Mouse (Mus musculus): ENCODE data around the gene Hoxa11. TPM values are rescaled to one million over a fixed set of nuclear protein-coding genes. Genes with fewer than 3 reads are reported as not detected.

Hoxa11 gene
- polyA plus RNA-seq, 1 experiment from 2014 or later: not detected

DNA sequence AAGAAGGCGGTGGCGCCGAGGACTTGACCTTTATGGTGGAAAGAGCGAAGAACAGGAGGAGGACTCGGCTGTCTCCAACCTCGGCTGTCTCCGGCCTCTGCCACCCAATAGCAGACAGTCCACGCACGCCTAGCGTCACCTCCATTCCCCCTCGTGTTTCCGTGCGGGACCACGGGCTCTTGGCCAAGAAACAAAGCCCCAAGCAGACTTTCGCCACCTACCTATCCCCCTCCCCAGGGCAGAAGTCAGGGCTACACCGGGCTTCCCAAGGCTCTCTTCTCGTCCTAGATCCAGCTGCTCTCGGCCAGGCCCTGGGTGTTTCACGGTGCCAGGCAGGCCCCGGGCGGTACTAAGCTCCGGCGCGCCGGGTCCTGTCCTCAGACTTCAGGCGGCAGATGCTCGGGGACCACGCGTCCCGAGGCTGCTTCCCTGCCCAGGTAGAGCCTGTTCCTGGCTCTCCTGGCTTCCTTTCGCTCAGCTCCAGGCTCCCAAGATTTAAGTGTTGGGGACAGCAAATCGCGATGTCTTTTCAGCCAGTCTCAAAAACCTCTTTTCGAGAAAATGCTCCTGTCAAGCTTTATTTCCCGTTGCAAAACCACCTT lies 7.3 kb upstream of the Hoxa11 start:
- WGBS: 1% methylated on average over 35 of the region's 35 CpGs
- Histone ChIP-seq H3K9ac (no peak overlapping the region), H3K27ac (no peak overlapping the region), H3K36me3 (no peaks in the 10 kb centered on the region), H3K27me3 (peaks cover 93% of the 10 kb centered on the region), H3K4me3 (no peak overlapping the region; the same call in 1 of the 2 replicates), H3K4me2 (no peak overlapping the region), H3K4me1 (replicated peaks) (peaks cover 10% of the 10 kb centered on the region; the same call in 1 of the 2 replicates), H3K9me3 (replicated peaks) (no peaks in the 10 kb centered on the region)
- no peak for ATAC-seq (replicated peaks; ENCODE audit: insufficient number of reproducible peaks, insufficient read depth, low FRiP score, low read depth)

DNA sequence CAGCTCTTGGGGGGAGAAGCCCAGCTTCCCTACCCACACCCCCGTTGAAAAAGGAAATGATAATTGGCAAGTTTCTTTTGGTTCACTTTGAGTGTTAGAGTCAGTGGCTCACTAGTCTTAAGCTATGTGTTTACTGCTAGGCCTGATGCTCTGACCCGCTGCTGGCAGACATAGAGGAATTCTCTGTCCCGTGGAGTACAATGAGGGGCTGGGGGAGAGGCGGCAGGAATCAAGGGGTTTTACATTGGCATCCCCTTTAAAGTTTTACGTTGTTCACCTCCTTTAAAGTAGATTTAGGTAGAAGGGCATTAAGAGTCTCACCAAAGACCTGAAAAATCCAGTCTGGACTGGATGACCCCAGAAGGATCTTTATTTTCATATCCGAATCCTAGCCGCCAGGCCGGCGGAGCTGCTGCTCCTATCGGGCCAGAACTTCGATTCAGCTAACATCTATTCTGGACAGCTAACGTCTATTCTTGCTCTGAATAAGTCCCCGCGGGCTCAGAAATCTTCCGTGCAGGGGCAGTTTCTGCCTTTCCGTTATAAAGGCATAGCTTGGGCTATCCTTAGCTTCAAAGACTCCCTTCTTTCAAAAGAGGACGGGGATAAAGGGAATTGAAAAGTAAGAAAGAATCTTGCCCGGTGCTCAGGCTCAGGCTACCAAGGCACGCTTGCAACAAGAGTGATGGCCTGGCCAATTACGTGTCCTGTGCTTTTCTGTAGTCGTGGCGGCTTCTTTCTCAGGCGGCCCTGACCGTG lies 6.6 kb upstream of the Hoxa11 start:
- ATAC-seq (replicated peaks; ENCODE audit: insufficient number of reproducible peaks, insufficient read depth, low FRiP score, low read depth): no peak
- 5% methylated on average over 24 of the region's 24 CpGs for whole genome bisulfite sequencing
- Histone ChIP-seq H3K9me3 (replicated peaks) (no peaks in the 10 kb centered on the region), H3K27me3 (peaks cover 94% of the 10 kb centered on the region), H3K27ac (no peak overlapping the region), H3K36me3 (no peaks in the 10 kb centered on the region), H3K9ac (no peak overlapping the region), H3K4me3 (no peak overlapping the region), H3K4me2 (no peak overlapping the region), H3K4me1 (replicated peaks) (peaks cover 10% of the 10 kb centered on the region; the same call in 1 of the 2 replicates)

- H3K4me1 ChIP-seq (replicated peaks): peaks cover 10% of the 10 kb centered on the region
- H3K4me2 ChIP-seq: no peak overlapping the region
- peaks cover 95% of the 10 kb centered on the region for H3K27me3 ChIP-seq
- no peak overlapping the region for H3K9ac ChIP-seq
- no peak overlapping the region for H3K4me3 ChIP-seq
- ATAC-seq (replicated peaks; ENCODE audit: insufficient number of reproducible peaks, insufficient read depth, low FRiP score, low read depth): no peak
- no peaks in the 10 kb centered on the region for H3K36me3 ChIP-seq
- no peaks in the 10 kb centered on the region for H3K9me3 ChIP-seq (replicated peaks)
- WGBS: 15% methylated on average over 7 of the region's 7 CpGs
- no peak overlapping the region for H3K27ac ChIP-seq
Measured at GRCm38 (mm10) chr6:52251177-52251879, 5.7 kb upstream of the Hoxa11 start.

GRCm38 (mm10) chr6:52249826-52250225 lies 4.2 kb upstream of the Hoxa11 start:
- 6% methylated on average over 4 of the region's 4 CpGs for WGBS
- Histone ChIP-seq H3K4me1 (replicated peaks) (peaks cover 21% of the 10 kb centered on the region), H3K9ac (no peak overlapping the region), H3K27ac (no peak overlapping the region), H3K9me3 (replicated peaks) (no peaks in the 10 kb centered on the region), H3K4me3 (no peak overlapping the region), H3K36me3 (no peaks in the 10 kb centered on the region), H3K4me2 (no peak overlapping the region), H3K27me3 (peaks cover 97% of the 10 kb centered on the region)
- ATAC-seq (replicated peaks; ENCODE audit: insufficient number of reproducible peaks, insufficient read depth, low FRiP score, low read depth): no peak

- peaks cover 98% of the 10 kb centered on the region for H3K27me3 ChIP-seq
- ATAC-seq (replicated peaks; ENCODE audit: insufficient number of reproducible peaks, insufficient read depth, low FRiP score, low read depth): no peak
- 1% methylated on average over 16 of the region's 16 CpGs for WGBS
- H3K36me3 ChIP-seq: no peaks in the 10 kb centered on the region
- H3K9ac ChIP-seq: no peak overlapping the region
- H3K4me1 ChIP-seq (replicated peaks): peaks cover 21% of the 10 kb centered on the region
- H3K27ac ChIP-seq: no peak overlapping the region
- H3K4me3 ChIP-seq: no peak overlapping the region
- H3K4me2 ChIP-seq: no peak overlapping the region; the same call in 1 of the 2 replicates
- no peaks in the 10 kb centered on the region for H3K9me3 ChIP-seq (replicated peaks)
Measured at GRCm38 (mm10) chr6:52249415-52249738, 3.8 kb upstream of the Hoxa11 start.

GRCm38 (mm10) chr6:52248638-52249414 lies 3.2 kb upstream of the Hoxa11 start:
- 2% methylated on average over 27 of the region's 27 CpGs for WGBS
- peaks cover 21% of the 10 kb centered on the region for H3K4me1 ChIP-seq (replicated peaks)
- peaks cover 98% of the 10 kb centered on the region for H3K27me3 ChIP-seq
- no peak overlapping the region for H3K27ac ChIP-seq
- no peaks in the 10 kb centered on the region for H3K9me3 ChIP-seq (replicated peaks)
- ATAC-seq (replicated peaks; ENCODE audit: insufficient number of reproducible peaks, insufficient read depth, low FRiP score, low read depth): no peak
- H3K4me3 ChIP-seq: no peak overlapping the region
- no peak overlapping the region for H3K9ac ChIP-seq
- no peak overlapping the region; the same call in 1 of the 2 replicates for H3K4me2 ChIP-seq
- H3K36me3 ChIP-seq: no peaks in the 10 kb centered on the region

GRCm38 (mm10) chr6:52247766-52248637 lies 2.4 kb upstream of the Hoxa11 start:
- Histone ChIP-seq H3K4me3 (no peak overlapping the region), H3K4me1 (replicated peaks) (peaks cover 15% of the 10 kb centered on the region), H3K4me2 (no peak overlapping the region), H3K9me3 (replicated peaks) (no peaks in the 10 kb centered on the region), H3K27me3 (peaks cover 98% of the 10 kb centered on the region), H3K9ac (no peak overlapping the region), H3K27ac (no peak overlapping the region), H3K36me3 (no peaks in the 10 kb centered on the region)
- no peak for ATAC-seq (replicated peaks; ENCODE audit: insufficient number of reproducible peaks, insufficient read depth, low FRiP score, low read depth)
- WGBS: 2% methylated on average over 23 of the region's 23 CpGs

DNA sequence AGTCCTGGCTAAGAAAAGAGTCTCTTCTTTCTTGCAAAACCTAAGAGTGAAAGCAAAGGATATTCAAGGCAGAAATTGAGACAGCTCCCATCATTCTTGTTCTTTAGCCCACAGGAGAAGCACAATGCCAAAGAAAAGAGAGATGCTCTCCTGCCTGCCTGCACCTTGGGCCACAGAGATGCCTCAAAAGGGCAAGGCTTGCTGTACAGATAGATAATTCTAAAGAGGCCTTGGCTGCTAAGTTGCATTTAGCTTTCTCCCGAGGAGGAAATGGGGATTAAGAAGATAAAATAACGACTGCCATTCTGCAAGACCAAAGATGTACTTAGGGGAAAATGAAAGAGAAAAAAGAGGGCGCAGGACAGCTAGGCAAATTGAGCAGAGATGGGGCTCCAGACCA lies 1.3 kb upstream of the Hoxa11 start:
- no peak for ATAC-seq (replicated peaks; ENCODE audit: insufficient number of reproducible peaks, insufficient read depth, low FRiP score, low read depth)
- WGBS: 9% methylated on average over 3 of the region's 3 CpGs
- Histone ChIP-seq H3K4me3 (no peak overlapping the region), H3K9me3 (replicated peaks) (no peaks in the 10 kb centered on the region), H3K36me3 (no peaks in the 10 kb centered on the region), H3K27me3 (peaks cover 98% of the 10 kb centered on the region), H3K27ac (no peak overlapping the region), H3K4me1 (replicated peaks) (peaks cover 15% of the 10 kb centered on the region), H3K4me2 (no peak overlapping the region), H3K9ac (no peak overlapping the region)

DNA sequence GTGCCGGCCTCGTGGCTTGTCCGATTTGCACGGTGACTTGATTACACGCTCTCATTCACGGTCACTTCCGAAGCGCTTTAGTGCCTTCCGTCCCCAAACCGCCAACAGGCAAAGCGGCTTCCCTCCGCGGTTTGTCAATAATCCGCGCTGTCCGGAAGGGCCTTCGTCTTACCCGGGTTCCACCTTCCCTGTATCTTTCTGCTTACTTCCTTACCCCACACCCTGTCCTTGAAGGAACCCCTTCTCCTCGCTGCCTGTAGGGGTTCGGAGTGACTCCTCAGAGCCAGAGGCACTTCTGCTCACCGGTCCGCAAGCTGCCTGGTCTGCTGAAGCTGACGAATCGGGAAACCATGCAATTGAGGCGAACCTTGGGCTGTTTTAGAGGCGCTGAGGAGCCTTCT lies 793 bp upstream of the Hoxa11 start:
- no peak overlapping the region for H3K9ac ChIP-seq
- peaks cover 15% of the 10 kb centered on the region for H3K4me1 ChIP-seq (replicated peaks)
- WGBS: 2% methylated on average over 26 of the region's 26 CpGs
- no peaks in the 10 kb centered on the region for H3K36me3 ChIP-seq
- ATAC-seq (replicated peaks; ENCODE audit: insufficient number of reproducible peaks, insufficient read depth, low FRiP score, low read depth): no peak
- H3K4me3 ChIP-seq: no peak overlapping the region; the same call in 1 of the 2 replicates
- H3K27me3 ChIP-seq: peaks cover 98% of the 10 kb centered on the region
- no peak overlapping the region for H3K4me2 ChIP-seq
- H3K27ac ChIP-seq: no peak overlapping the region
- no peaks in the 10 kb centered on the region for H3K9me3 ChIP-seq (replicated peaks)

GRCm38 (mm10) chr6:52245040-52245756 lies 412 bp downstream of the Hoxa11 start:
- Histone ChIP-seq H3K36me3 (no peaks in the 10 kb centered on the region), H3K27me3 (peaks cover 99% of the 10 kb centered on the region), H3K4me3 (peak overlapping the region; percentile 25), H3K9me3 (replicated peaks) (no peaks in the 10 kb centered on the region), H3K27ac (no peak overlapping the region), H3K9ac (no peak overlapping the region), H3K4me2 (peak overlapping the region; percentile 30), H3K4me1 (replicated peaks) (peaks cover 16% of the 10 kb centered on the region)
- no peak for ATAC-seq (replicated peaks; ENCODE audit: insufficient number of reproducible peaks, insufficient read depth, low FRiP score, low read depth)
- under 1% methylated on average over 70 of the region's 71 CpGs for WGBS

All from heart, embryonic 15.5 days (tissue).